Mouse (Mus musculus) hindlimb bud, embryonic 11.5 days (tissue): Measurements from ENCODE around the gene Iqcf5.

Experiments
- DNase-seq: peaks from one replicate; pipeline ENCODE4 v3.0.0-alpha.2; 2012; ENCODE audit warnings: low read depth, low spot score; ENCODE audit errors: extremely low spot score

Gene Iqcf5

GRCm38 (mm10) chr9:106514273-106514672, at the start of gene Iqcf5:
TSS of gene Iqcf5 (plus strand) at chr9:106514573.
- no peak for DNase-seq

- DNase-seq = no peak
Measured at GRCm38 (mm10) chr9:106464751-106465541, 49.4 kb upstream of the Iqcf5 start.

GRCm38 (mm10) chr9:106465571-106466200, 48.7 kb upstream of the Iqcf5 start, which contains the start of gene Gpr62:
TSS of gene Gpr62 (minus strand) at chr9:106465938.
- DNase-seq = no peak

GRCm38 (mm10) chr9:106466721-106467120, 47.7 kb upstream of the Iqcf5 start:
- DNase-seq = no peak

GRCm38 (mm10) chr9:106467746-106468145, 46.6 kb upstream of the Iqcf5 start:
- no peak for DNase-seq

- no peak for DNase-seq
Measured at GRCm38 (mm10) chr9:106469317-106469716, 45.1 kb upstream of the Iqcf5 start.

- no peak for DNase-seq
Measured at GRCm38 (mm10) chr9:106469776-106470175, 44.6 kb upstream of the Iqcf5 start.

GRCm38 (mm10) chr9:106470991-106471750, 43.2 kb upstream of the Iqcf5 start:
- DNase-seq = no peak

GRCm38 (mm10) chr9:106471892-106472291, 42.5 kb upstream of the Iqcf5 start:
- DNase-seq = no peak

GRCm38 (mm10) chr9:106472321-106472720, 42.1 kb upstream of the Iqcf5 start:
- DNase-seq = no peak

GRCm38 (mm10) chr9:106473081-106473752, 41.2 kb upstream of the Iqcf5 start:
- DNase-seq = no peak

- no peak for DNase-seq
Measured at GRCm38 (mm10) chr9:106473753-106474105, 40.6 kb upstream of the Iqcf5 start.

- no peak for DNase-seq
Measured at GRCm38 (mm10) chr9:106474456-106474855, 39.9 kb upstream of the Iqcf5 start.

GRCm38 (mm10) chr9:106475046-106475445, 39.3 kb upstream of the Iqcf5 start:
- DNase-seq = no peak

- no peak for DNase-seq
Measured at GRCm38 (mm10) chr9:106475663-106476001, 38.7 kb upstream of the Iqcf5 start, which contains the start of gene Rrp9. TSS of gene Rrp9 (plus strand) at chr9:106475963.

GRCm38 (mm10) chr9:106476002-106476923, 38.1 kb upstream of the Iqcf5 start:
- DNase-seq = no peak

- peak; percentile 94 for DNase-seq
Measured at GRCm38 (mm10) chr9:106476924-106477484, 37.4 kb upstream of the Iqcf5 start, which contains the start of gene Parp3. TSS of gene Parp3 (minus strand) at chr9:106476949.

GRCm38 (mm10) chr9:106477649-106478048, 36.7 kb upstream of the Iqcf5 start:
- no peak for DNase-seq

- no peak for DNase-seq
Measured at GRCm38 (mm10) chr9:106478101-106478500, 36.3 kb upstream of the Iqcf5 start.

GRCm38 (mm10) chr9:106480541-106480940, 33.8 kb upstream of the Iqcf5 start:
- no peak for DNase-seq
